Mouse (Mus musculus): ENCODE data around the gene Pgls. TPM values are rescaled to one million over a fixed set of nuclear protein-coding genes. Genes with fewer than 3 reads are reported as not detected.

Pgls gene
- polyA plus RNA-seq, 1 experiment from 2014 or later, result 232 TPM

Small RNAs within 50 kb of the gene (microRNA-seq; reads per million reads assigned to microRNA genes)
- gene Mir6769b, result 1.4 reads per million

Other genes with a start within 250 kb of the Pgls start
- 121 and 122 TPM in 2 replicates for gene Use1, start 225.3 kb upstream of the Pgls start, polyA plus RNA-seq (2015; fragmentation: Nextera tagmentation; extraction: Ambion mirVana)
- gene Ocel1, start 220.9 kb upstream of the Pgls start, polyA plus RNA-seq (2015; fragmentation: Nextera tagmentation; extraction: Ambion mirVana), result 5.6 and 9.2 TPM in 2 replicates
- gene Nr2f6, start 210.2 kb upstream of the Pgls start, polyA plus RNA-seq (2015; fragmentation: Nextera tagmentation; extraction: Ambion mirVana), result 28.6 and 34.9 TPM in 2 replicates
- gene Ushbp1, start 196.4 kb upstream of the Pgls start, polyA plus RNA-seq (2015; fragmentation: Nextera tagmentation; extraction: Ambion mirVana), result 7.0 and 9.8 TPM in 2 replicates
- 96.0 and 96.1 TPM in 2 replicates for gene Babam1, start 195.3 kb upstream of the Pgls start, polyA plus RNA-seq (2015; fragmentation: Nextera tagmentation; extraction: Ambion mirVana)
- 7.0 and 16.4 TPM in 2 replicates for gene Ankle1, start 186.2 kb upstream of the Pgls start, polyA plus RNA-seq (2015; fragmentation: Nextera tagmentation; extraction: Ambion mirVana)
- 160 and 192 TPM in 2 replicates for gene Abhd8, start 128.5 kb upstream of the Pgls start, polyA plus RNA-seq (2015; fragmentation: Nextera tagmentation; extraction: Ambion mirVana)
- gene Mrpl34, start 127.2 kb upstream of the Pgls start, polyA plus RNA-seq (2015; fragmentation: Nextera tagmentation; extraction: Ambion mirVana), result 181 and 182 TPM in 2 replicates
- 223 and 252 TPM in 2 replicates for gene Dda1, start 123.0 kb upstream of the Pgls start, polyA plus RNA-seq (2015; fragmentation: Nextera tagmentation; extraction: Ambion mirVana)
- 5.7 and 6.8 TPM in 2 replicates for gene Ano8, start 106.2 kb upstream of the Pgls start, polyA plus RNA-seq (2015; fragmentation: Nextera tagmentation; extraction: Ambion mirVana)
- 15.4 and 17.1 TPM in 2 replicates for gene Gtpbp3, start 104.1 kb upstream of the Pgls start, polyA plus RNA-seq (2015; fragmentation: Nextera tagmentation; extraction: Ambion mirVana)
- gene Plvap, start 80.4 kb upstream of the Pgls start, polyA plus RNA-seq (2015; fragmentation: Nextera tagmentation; extraction: Ambion mirVana), result 9.5 and 21.1 TPM in 2 replicates
- gene Ccdc194, start 66.5 kb upstream of the Pgls start, polyA plus RNA-seq (2015; fragmentation: Nextera tagmentation; extraction: Ambion mirVana), result 0.13 TPM in 2 replicates
- gene Bst2, start 54.7 kb upstream of the Pgls start, polyA plus RNA-seq (2015; fragmentation: Nextera tagmentation; extraction: Ambion mirVana), result 16.1 and 35.7 TPM in 2 replicates
- gene Mvb12a, start 49.3 kb upstream of the Pgls start, polyA plus RNA-seq (2015; fragmentation: Nextera tagmentation; extraction: Ambion mirVana), result 71.3 and 72.0 TPM in 2 replicates
- gene Tmem221, start 33.3 kb upstream of the Pgls start, polyA plus RNA-seq (2015; fragmentation: Nextera tagmentation; extraction: Ambion mirVana), result 0.15 and 0.95 TPM in 2 replicates
- gene Nxnl1, start 25.6 kb upstream of the Pgls start, polyA plus RNA-seq (2015; fragmentation: Nextera tagmentation; extraction: Ambion mirVana), result 0.15 TPM in 1 of 2 replicates, not detected in the other
- 83.0 and 85.9 TPM in 2 replicates for gene Slc27a1, start 23.3 kb upstream of the Pgls start, polyA plus RNA-seq (2015; fragmentation: Nextera tagmentation; extraction: Ambion mirVana)
- gene Fam129c, start 5.5 kb downstream of the Pgls start, polyA plus RNA-seq (2015; fragmentation: Nextera tagmentation; extraction: Ambion mirVana), result 8.4 and 10.2 TPM in 2 replicates
- 73.4 and 76.9 TPM in 2 replicates for gene Colgalt1, start 18.8 kb downstream of the Pgls start, polyA plus RNA-seq (2015; fragmentation: Nextera tagmentation; extraction: Ambion mirVana)
- 18.1 and 22.2 TPM in 2 replicates for gene Unc13a, start 79.6 kb downstream of the Pgls start, polyA plus RNA-seq (2015; fragmentation: Nextera tagmentation; extraction: Ambion mirVana)
- gene Jak3, start 84.1 kb downstream of the Pgls start, polyA plus RNA-seq (2015; fragmentation: Nextera tagmentation; extraction: Ambion mirVana), result 7.4 and 11.5 TPM in 2 replicates
- gene Insl3, start 97.0 kb downstream of the Pgls start, polyA plus RNA-seq (2015; fragmentation: Nextera tagmentation; extraction: Ambion mirVana), result 1.4 and 2.8 TPM in 2 replicates
- 0.56 and 1.3 TPM in 2 replicates for gene B3gnt3, start 109.6 kb downstream of the Pgls start, polyA plus RNA-seq (2015; fragmentation: Nextera tagmentation; extraction: Ambion mirVana)
- gene Fcho1, start 133.5 kb downstream of the Pgls start, polyA plus RNA-seq (2015; fragmentation: Nextera tagmentation; extraction: Ambion mirVana), result 81.2 and 85.0 TPM in 2 replicates

Data from neural tube, embryonic 15.5 days (tissue).